Mouse (Mus musculus) liver, postnatal 0 days (tissue): Measurements from ENCODE around the gene Ftl1-ps1.

Experiments
- CTCF ChIP-seq: sonication (generic); IDR thresholded peaks from 2 replicates; pipeline ENCODE4 v1.5.1; 2016; ENCODE audit warnings: antibody characterized with exemption, low read depth
- EP300 ChIP-seq: IDR thresholded peaks from 2 replicates; pipeline ENCODE4 v1.6.1; 2016; ENCODE audit warnings: antibody characterized with exemption, low read depth, mild to moderate bottlenecking

DNA sequence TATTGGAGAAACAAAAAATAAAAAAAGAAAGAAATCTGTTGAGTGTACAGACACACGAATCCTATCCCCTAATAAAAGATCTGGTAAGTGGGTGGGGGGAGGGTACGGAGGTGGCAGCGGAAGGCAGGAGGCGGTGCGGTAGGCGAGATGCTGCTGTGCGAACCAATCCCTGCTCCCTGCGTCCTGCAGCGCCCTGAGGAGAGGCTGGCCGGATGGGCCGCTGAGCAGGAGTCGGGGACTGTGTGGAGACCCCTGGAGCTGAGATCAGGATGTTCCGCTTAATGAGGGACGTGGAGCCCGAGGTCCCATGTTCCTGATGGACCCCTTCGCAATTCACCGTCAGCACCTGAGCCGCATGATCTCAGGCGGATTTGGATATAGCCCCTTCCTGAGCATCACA, 40.4 kb downstream of the Ftl1-ps1 start:
- TF ChIP-seq CTCF (no peak), EP300 (no peak)
